11 mouse cellular contexts compared by ENCODE assay signal in the genomic region with DNA sequence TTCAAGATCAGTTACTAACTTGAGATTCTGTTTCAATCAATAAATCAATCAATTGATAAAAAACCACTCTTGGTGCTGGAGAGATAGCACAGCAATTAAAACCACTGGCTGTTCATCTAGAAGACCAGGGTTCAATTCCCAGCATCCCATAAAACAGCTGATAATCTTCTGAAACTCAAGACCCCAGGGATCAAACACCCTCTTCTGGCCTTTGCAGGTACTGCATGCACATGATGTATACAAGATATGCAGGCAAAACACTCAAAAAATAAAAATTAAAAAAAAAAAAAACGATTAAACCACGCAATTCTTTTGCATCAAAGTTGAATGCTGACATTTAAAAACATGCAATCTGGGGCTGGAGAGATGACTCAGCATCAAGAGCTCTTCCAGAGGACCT. TPM values are rescaled to one million over a fixed set of nuclear protein-coding genes. Genes with fewer than 3 reads are reported as not detected.
DNase-seq lines count a peak whose midpoint lies in the region; ATAC-seq and TF ChIP-seq lines count a peak whose summit lies in the region.
"Had no signal": no experiment of that assay in that cellular context is flagged by ENCODE, and none has a peak within 500 bp of the region (broad histone marks: within the 10 kb centered on the region; RNA-seq: fewer than 3 reads in every experiment).

No protein-coding gene starts in this region.

- H3K27ac ChIP-seq in intestine, postnatal 0 days (ENCODE audit: low read depth, low read length) = no peak overlapping the region; the same call in 1 of the 2 replicates
- H3K27ac ChIP-seq in intestine, embryonic 15.5 days = no peak overlapping the region
- H3K27ac ChIP-seq: heart, embryonic 15.5 days had no signal

- H3K4me1 ChIP-seq in intestine, postnatal 0 days (replicated peaks; ENCODE audit: control insufficient read depth, insufficient read depth, low read length) = no peaks in the 10 kb centered on the region
- H3K4me1 ChIP-seq in intestine, embryonic 15.5 days (replicated peaks) = peaks cover 10% of the 10 kb centered on the region

- H3K36me3 ChIP-seq in intestine, postnatal 0 days (ENCODE audit: control insufficient read depth, insufficient read depth) = peaks cover 34% of the 10 kb centered on the region
- H3K36me3 ChIP-seq in intestine, embryonic 15.5 days = peaks cover 33% of the 10 kb centered on the region

- peak; percentile 40 for DNase-seq in thymus, postnatal 14 days
- DNase-seq in thymus, adult 18-20 months = no peak
- DNase-seq in induced T-regulatory cell, adult 2 months (ENCODE audit: low read depth) = peak; percentile 66
- no peak for DNase-seq in spleen, postnatal 4 days (ENCODE audit: low spot score in 2 of 2)
- no peak for DNase-seq in urinary bladder, postnatal 25 days (ENCODE audit: low spot score)
- DNase-seq: embryo, embryonic 11 days; right cerebral cortex, postnatal 4 days had no signal

- TF ChIP-seq CTCF in intestine, postnatal 0 days (IDR thresholded peaks at IDR 0.05; ENCODE audit: low read depth) = peak; percentile 45

- 0 out of 2 replicates have a peak, but pooled peaks cover 2% of the 10 kb centered on the region for H3K9me3 ChIP-seq in intestine, postnatal 0 days (ENCODE audit: control insufficient read depth)
- H3K9me3 ChIP-seq in intestine, embryonic 15.5 days = peaks cover 3% of the 10 kb centered on the region; the same call in 1 of the 2 replicates
- H3K9me3 ChIP-seq: heart, embryonic 15.5 days had no signal

- no peak for ATAC-seq in intestine, postnatal 0 days
- no peak for ATAC-seq in intestine, embryonic 15.5 days
- ATAC-seq: intestine, embryonic 16.5 days had no signal

- no peak overlapping the region for H3K4me2 ChIP-seq in intestine, postnatal 0 days (replicated peaks; ENCODE audit: low read depth)
- no peak overlapping the region for H3K4me2 ChIP-seq in intestine, embryonic 15.5 days (replicated peaks)

- H3K27me3 ChIP-seq in intestine, postnatal 0 days (replicated peaks; ENCODE audit: control insufficient read depth, insufficient read depth, low read length) = no peaks in the 10 kb centered on the region
- H3K27me3 ChIP-seq in intestine, embryonic 15.5 days (replicated peaks) = no peaks in the 10 kb centered on the region
- H3K27me3 ChIP-seq: heart, embryonic 15.5 days had no signal

- 94% methylated on average over 2 of the region's 2 CpGs for WGBS in intestine, postnatal 0 days
- 94% methylated on average over 2 of the region's 2 CpGs for WGBS in intestine, embryonic 15.5 days

- H3K4me3 ChIP-seq in intestine, postnatal 0 days (ENCODE audit: low read depth, low read length) = no peak overlapping the region
- H3K4me3 ChIP-seq in intestine, embryonic 15.5 days (replicated peaks) = no peak overlapping the region
- H3K4me3 ChIP-seq: heart, embryonic 15.5 days had no signal

- no peak overlapping the region for H3K9ac ChIP-seq in intestine, postnatal 0 days (ENCODE audit: low read depth, low read length)
- H3K9ac ChIP-seq in intestine, embryonic 15.5 days = no peak overlapping the region
- H3K9ac ChIP-seq: heart, embryonic 15.5 days had no signal

RNA-seq across cellular contexts. Expression of gene Ccnf, which starts 2.6 kb away (rescaled TPM):
- polyA plus RNA-seq in intestine, postnatal 0 days (2015; fragmentation: Nextera tagmentation; extraction: Ambion mirVana) = 7.8 and 8.6 TPM in 2 replicates
- 50.1 and 51.9 TPM in 2 replicates for polyA plus RNA-seq in intestine, embryonic 15.5 days (2015; fragmentation: Nextera tagmentation; extraction: Ambion mirVana)

RNA-seq across cellular contexts. Expression of gene Tedc2, which starts 28.0 kb away (rescaled TPM):
- 6.8 and 7.3 TPM in 2 replicates for polyA plus RNA-seq in intestine, postnatal 0 days (2015; fragmentation: Nextera tagmentation; extraction: Ambion mirVana)
- 9.9 and 10.1 TPM in 2 replicates for polyA plus RNA-seq in intestine, embryonic 15.5 days (2015; fragmentation: Nextera tagmentation; extraction: Ambion mirVana)

RNA-seq across cellular contexts. Expression of gene Ntn3, which starts 39.3 kb away (rescaled TPM):
- polyA plus RNA-seq in intestine, postnatal 0 days (2015; fragmentation: Nextera tagmentation; extraction: Ambion mirVana) = 2.0 and 2.1 TPM in 2 replicates
- polyA plus RNA-seq in intestine, embryonic 15.5 days (2015; fragmentation: Nextera tagmentation; extraction: Ambion mirVana) = 5.9 and 6.2 TPM in 2 replicates

RNA-seq across cellular contexts. Expression of gene Tbc1d24, which starts 43.3 kb away (rescaled TPM):
- 3.1 and 3.4 TPM in 2 replicates for polyA plus RNA-seq in intestine, postnatal 0 days (2015; fragmentation: Nextera tagmentation; extraction: Ambion mirVana)
- 4.7 and 5.9 TPM in 2 replicates for polyA plus RNA-seq in intestine, embryonic 15.5 days (2015; fragmentation: Nextera tagmentation; extraction: Ambion mirVana)

Comparison
In these comparisons a context has a peak if more than half of its experiments do, and no peak if none do; other contexts are left out.
1. DNase-seq: peak in thymus, postnatal 14 days (single experiment) and induced T-regulatory cell, adult 2 months (single experiment); none in thymus, adult 18-20 months (0 of 2), spleen, postnatal 4 days (0 of 2) and urinary bladder, postnatal 25 days (single experiment).